14 mouse cellular contexts compared by ENCODE assay signal in the genomic region with DNA sequence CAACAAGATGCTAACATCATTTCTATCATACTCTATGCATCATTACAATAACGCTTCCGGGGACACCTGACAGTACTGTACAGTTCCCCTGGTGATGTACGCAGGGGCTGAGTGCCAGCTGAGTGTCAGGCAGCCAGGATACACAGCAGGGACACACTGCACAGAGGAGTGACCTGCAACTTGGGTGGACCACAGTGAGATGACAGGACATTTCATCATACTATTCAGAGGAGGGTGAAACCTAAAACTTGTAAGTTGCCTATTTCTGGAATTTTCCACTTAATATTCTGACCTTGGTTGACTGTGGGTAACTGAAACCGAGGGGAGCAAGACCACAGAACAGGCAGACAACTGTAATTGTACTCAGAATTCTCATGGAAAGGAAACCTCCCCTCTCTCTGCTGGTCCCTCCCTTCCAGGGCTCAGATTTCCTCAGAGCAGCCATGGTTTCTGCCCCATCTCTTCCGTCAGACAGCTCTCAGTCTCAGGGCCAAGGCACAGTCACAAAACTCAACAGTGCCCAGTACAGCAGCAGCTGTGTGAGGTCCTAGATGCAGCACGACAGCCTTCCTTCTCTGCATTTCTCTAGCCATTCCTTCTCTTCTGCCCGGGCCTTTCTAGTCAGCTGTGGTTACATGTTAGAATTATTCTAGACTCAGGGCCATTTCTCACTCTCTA. TPM values are rescaled to one million over a fixed set of nuclear protein-coding genes. Genes with fewer than 3 reads are reported as not detected.
DNase-seq lines count a peak whose midpoint lies in the region; ATAC-seq and TF ChIP-seq lines count a peak whose summit lies in the region.
"Had no signal": no experiment of that assay in that cellular context is flagged by ENCODE, and none has a peak within 500 bp of the region (broad histone marks: within the 10 kb centered on the region; RNA-seq: fewer than 3 reads in every experiment).

No protein-coding gene starts in this region.

- H3K27me3 ChIP-seq in kidney, postnatal 0 days (ENCODE audit: insufficient read depth, low read length): no peaks in the 10 kb centered on the region
- no peaks in the 10 kb centered on the region for H3K27me3 ChIP-seq in embryonic facial prominence, embryonic 14.5 days (replicated peaks; ENCODE audit: control insufficient read depth, insufficient read depth, low read length)
- no peaks in the 10 kb centered on the region for H3K27me3 ChIP-seq in liver, postnatal 0 days (ENCODE audit: insufficient read depth, low read length)
- H3K27me3 ChIP-seq: midbrain, embryonic 13.5 days; neural tube, embryonic 15.5 days had no signal

- H3K4me1 ChIP-seq in kidney, postnatal 0 days (replicated peaks; ENCODE audit: insufficient read depth, low read length): no peaks in the 10 kb centered on the region; the same call in 1 of the 2 replicates
- no peaks in the 10 kb centered on the region; the same call in 1 of the 2 replicates for H3K4me1 ChIP-seq in embryonic facial prominence, embryonic 14.5 days (ENCODE audit: control insufficient read depth, insufficient read depth, low read length)
- H3K4me1 ChIP-seq in liver, postnatal 0 days (ENCODE audit: insufficient read depth): no peaks in the 10 kb centered on the region; the same call in 1 of the 2 replicates
- H3K4me1 ChIP-seq: midbrain, embryonic 13.5 days; neural tube, embryonic 15.5 days had no signal

- ATAC-seq in kidney, postnatal 0 days (replicated peaks; ENCODE audit: low FRiP score, low read depth): no peak; the same call in 1 of the 2 replicates
- ATAC-seq in embryonic facial prominence, embryonic 14.5 days (ENCODE audit: low read depth): peak; percentile 78
- no peak for ATAC-seq in liver, postnatal 0 days
- ATAC-seq: forebrain, embryonic 16.5 days; midbrain, embryonic 13.5 days had no signal

- intact Hi-C loops in left cerebral cortex, postnatal 36 days (cut with DNase I): no loop called here

- no peaks in the 10 kb centered on the region for H3K36me3 ChIP-seq in kidney, postnatal 0 days (ENCODE audit: insufficient read depth, low read length)
- H3K36me3 ChIP-seq in embryonic facial prominence, embryonic 14.5 days (ENCODE audit: control insufficient read depth, insufficient read depth, low read length): peaks cover 4% of the 10 kb centered on the region; the same call in 1 of the 2 replicates
- 0 out of 2 replicates have a peak, but pooled peaks cover 2% of the 10 kb centered on the region for H3K36me3 ChIP-seq in liver, postnatal 0 days (replicated peaks; ENCODE audit: insufficient read depth, low read length)

- 29% methylated on average over 7 of the region's 7 CpGs for WGBS in kidney, postnatal 0 days
- 40% methylated on average over 7 of the region's 7 CpGs for WGBS in embryonic facial prominence, embryonic 14.5 days
- WGBS in liver, postnatal 0 days (ENCODE audit: insufficient replicate concordance): 62% methylated on average over 7 of the region's 7 CpGs

- H3K27ac ChIP-seq in kidney, postnatal 0 days: peak overlapping the region; percentile 6; the same call in 1 of the 2 replicates
- peak overlapping the region; percentile 25; the same call in 1 of the 2 replicates for H3K27ac ChIP-seq in embryonic facial prominence, embryonic 14.5 days (replicated peaks; ENCODE audit: low read depth, low read length)
- peak overlapping the region; percentile 31; the same call in 1 of the 2 replicates for H3K27ac ChIP-seq in liver, postnatal 0 days (ENCODE audit: low read depth)
- H3K27ac ChIP-seq: midbrain, embryonic 13.5 days; neural tube, embryonic 15.5 days had no signal

- H3K4me3 ChIP-seq in kidney, postnatal 0 days (replicated peaks; ENCODE audit: low read depth, low read length): no peak overlapping the region
- H3K4me3 ChIP-seq in embryonic facial prominence, embryonic 14.5 days (ENCODE audit: low read depth, low read length): no peak overlapping the region
- no peak overlapping the region for H3K4me3 ChIP-seq in liver, postnatal 0 days (ENCODE audit: low read depth, low read length)
- H3K4me3 ChIP-seq: midbrain, embryonic 13.5 days; neural tube, embryonic 15.5 days had no signal

- no peak for TF ChIP-seq EP300 in liver, postnatal 0 days (IDR thresholded peaks at IDR 0.05; ENCODE audit: low read depth)

- no peaks in the 10 kb centered on the region for H3K9me3 ChIP-seq in kidney, postnatal 0 days (replicated peaks; ENCODE audit: low read length)
- H3K9me3 ChIP-seq in embryonic facial prominence, embryonic 14.5 days (ENCODE audit: control insufficient read depth, low read length): no peaks in the 10 kb centered on the region
- H3K9me3 ChIP-seq in liver, postnatal 0 days (ENCODE audit: low read length): no peaks in the 10 kb centered on the region
- H3K9me3 ChIP-seq: midbrain, embryonic 13.5 days; neural tube, embryonic 15.5 days had no signal

- H3K4me2 ChIP-seq in kidney, postnatal 0 days (ENCODE audit: low read length): no peak overlapping the region
- H3K4me2 ChIP-seq in embryonic facial prominence, embryonic 14.5 days (ENCODE audit: low read depth, low read length): no peak overlapping the region
- no peak overlapping the region for H3K4me2 ChIP-seq in liver, postnatal 0 days (ENCODE audit: low read depth, low read length)
- H3K4me2 ChIP-seq: midbrain, embryonic 13.5 days; neural tube, embryonic 15.5 days had no signal

- DNase-seq in kidney, postnatal 0 days (ENCODE audit: low spot score): peak; percentile 82
- DNase-seq in kidney, postnatal 25 days: no peak
- peak; percentile 80 for DNase-seq in MN1 (ENCODE audit: low spot score)
- DNase-seq in embryonic facial prominence, embryonic 14.5 days (ENCODE audit: low spot score): peak; percentile 60
- DNase-seq in liver, postnatal 0 days: no peak
- DNase-seq in left cerebral cortex, adult 8-10 months (ENCODE audit: low spot score in 2 of 2): no peak
- DNase-seq in left cerebral cortex, postnatal 36 days (ENCODE audit: low spot score in 2 of 2): no peak
- DNase-seq: adrenal gland, postnatal 36 days; cerebellum, adult 8-10 months; kidney, adult 9 months; right cerebral cortex, postnatal 4 days had no signal

- no peak for TF ChIP-seq CTCF in kidney, postnatal 0 days (IDR thresholded peaks at IDR 0.05; ENCODE audit: low read depth)
- no peak for TF ChIP-seq CTCF in liver, postnatal 0 days (IDR thresholded peaks at IDR 0.05; ENCODE audit: low read depth)

- H3K9ac ChIP-seq in kidney, postnatal 0 days (ENCODE audit: low read depth, low read length): no peak overlapping the region
- no peak overlapping the region for H3K9ac ChIP-seq in embryonic facial prominence, embryonic 14.5 days (ENCODE audit: low read depth, low read length)
- no peak overlapping the region for H3K9ac ChIP-seq in liver, postnatal 0 days (replicated peaks)
- H3K9ac ChIP-seq: midbrain, embryonic 13.5 days; neural tube, embryonic 15.5 days had no signal

RNA-seq across cellular contexts. Expression of gene Mlh3, which starts 14.2 kb away (rescaled TPM):
- 7.1 and 7.3 TPM in 2 replicates for polyA plus RNA-seq in kidney, postnatal 0 days (2015; fragmentation: Nextera tagmentation; extraction: Ambion mirVana)
- 8.3 and 9.0 TPM in 2 replicates for polyA plus RNA-seq in embryonic facial prominence, embryonic 14.5 days (2014; fragmentation: Nextera tagmentation; extraction: Ambion mirVana)
- polyA plus RNA-seq in liver, postnatal 0 days (2015; fragmentation: Nextera tagmentation; extraction: Ambion mirVana): 1.4 and 1.6 TPM in 2 replicates
- 10 to 100 TPM; 16.1 to 20.8 (median 17.1) TPM for total RNA-seq in left cerebral cortex, adult 8-10 months (2022)
- 10 to 100 TPM; 15.5 to 17.5 TPM for total RNA-seq in left cerebral cortex, postnatal 36 days (2021)

RNA-seq across cellular contexts. Expression of gene Acyp1, which starts 32.0 kb away (rescaled TPM):
- polyA plus RNA-seq in kidney, postnatal 0 days (2015; fragmentation: Nextera tagmentation; extraction: Ambion mirVana): 79.6 and 87.7 TPM in 2 replicates
- polyA plus RNA-seq in embryonic facial prominence, embryonic 14.5 days (2014; fragmentation: Nextera tagmentation; extraction: Ambion mirVana): 39.8 and 49.1 TPM in 2 replicates
- 27.8 and 29.9 TPM in 2 replicates for polyA plus RNA-seq in liver, postnatal 0 days (2015; fragmentation: Nextera tagmentation; extraction: Ambion mirVana)
- total RNA-seq in left cerebral cortex, adult 8-10 months (2022): 10 to 100 TPM; 28.9 to 36.7 (median 30.1) TPM
- total RNA-seq in left cerebral cortex, postnatal 36 days (2021): 10 to 100 TPM; 31.1 to 39.0 TPM

RNA-seq across cellular contexts. Expression of gene Zc2hc1c, which starts 32.2 kb away (rescaled TPM):
- polyA plus RNA-seq in kidney, postnatal 0 days (2015; fragmentation: Nextera tagmentation; extraction: Ambion mirVana): 3.5 TPM in 2 replicates
- polyA plus RNA-seq in embryonic facial prominence, embryonic 14.5 days (2014; fragmentation: Nextera tagmentation; extraction: Ambion mirVana): 1.4 and 1.8 TPM in 2 replicates
- polyA plus RNA-seq in liver, postnatal 0 days (2015; fragmentation: Nextera tagmentation; extraction: Ambion mirVana): 0.12 and 0.22 TPM in 2 replicates
- 1 to 10 TPM; 2.6 to 3.3 (median 3.0) TPM for total RNA-seq in left cerebral cortex, adult 8-10 months (2022)
- total RNA-seq in left cerebral cortex, postnatal 36 days (2021): 1 to 10 TPM; 2.3 to 2.5 TPM

RNA-seq across cellular contexts. Expression of gene Eif2b2, which starts 36.9 kb away (rescaled TPM):
- 76.0 and 82.0 TPM in 2 replicates for polyA plus RNA-seq in kidney, postnatal 0 days (2015; fragmentation: Nextera tagmentation; extraction: Ambion mirVana)
- 74.5 and 91.6 TPM in 2 replicates for polyA plus RNA-seq in embryonic facial prominence, embryonic 14.5 days (2014; fragmentation: Nextera tagmentation; extraction: Ambion mirVana)
- polyA plus RNA-seq in liver, postnatal 0 days (2015; fragmentation: Nextera tagmentation; extraction: Ambion mirVana): 21.7 and 24.6 TPM in 2 replicates
- 10 to 100 TPM; 64.0 to 73.3 (median 68.1) TPM for total RNA-seq in left cerebral cortex, adult 8-10 months (2022)
- total RNA-seq in left cerebral cortex, postnatal 36 days (2021): 10 to 100 TPM; 63.0 to 76.6 TPM

Comparison
In these comparisons a context has a peak if more than half of its experiments do, and no peak if none do; other contexts are left out.
1. DNase-seq: peak in kidney, postnatal 0 days (single experiment), MN1 (single experiment) and embryonic facial prominence, embryonic 14.5 days (single experiment); none in kidney, postnatal 25 days (0 of 2), liver, postnatal 0 days (single experiment), left cerebral cortex, adult 8-10 months (0 of 2) and left cerebral cortex, postnatal 36 days (0 of 2).
2. Peak in every context shown above with its lines, with median percentiles within 50 percentile points of each other: H3K27ac ChIP-seq.